Mouse (Mus musculus) heart, adult 2 months (tissue): ENCODE data around the gene Fam189a1.

Experiments used
- CTCF ChIP-seq: fragments of 200-600 bp; IDR thresholded peaks from 2 replicates; pipeline ENCODE4 v1.8.1; 2022; ENCODE audit warnings: antibody characterized with exemption, mild to moderate bottlenecking, moderate library complexity
- POLR2A ChIP-seq: fragments of 200-500 bp; IDR thresholded peaks from 2 replicates; pipeline ENCODE4 v1.6.1; 2011; ENCODE audit warnings: mild to moderate bottlenecking, low read depth, low read length, control low read depth; ENCODE audit not compliant: insufficient read depth

DNA sequence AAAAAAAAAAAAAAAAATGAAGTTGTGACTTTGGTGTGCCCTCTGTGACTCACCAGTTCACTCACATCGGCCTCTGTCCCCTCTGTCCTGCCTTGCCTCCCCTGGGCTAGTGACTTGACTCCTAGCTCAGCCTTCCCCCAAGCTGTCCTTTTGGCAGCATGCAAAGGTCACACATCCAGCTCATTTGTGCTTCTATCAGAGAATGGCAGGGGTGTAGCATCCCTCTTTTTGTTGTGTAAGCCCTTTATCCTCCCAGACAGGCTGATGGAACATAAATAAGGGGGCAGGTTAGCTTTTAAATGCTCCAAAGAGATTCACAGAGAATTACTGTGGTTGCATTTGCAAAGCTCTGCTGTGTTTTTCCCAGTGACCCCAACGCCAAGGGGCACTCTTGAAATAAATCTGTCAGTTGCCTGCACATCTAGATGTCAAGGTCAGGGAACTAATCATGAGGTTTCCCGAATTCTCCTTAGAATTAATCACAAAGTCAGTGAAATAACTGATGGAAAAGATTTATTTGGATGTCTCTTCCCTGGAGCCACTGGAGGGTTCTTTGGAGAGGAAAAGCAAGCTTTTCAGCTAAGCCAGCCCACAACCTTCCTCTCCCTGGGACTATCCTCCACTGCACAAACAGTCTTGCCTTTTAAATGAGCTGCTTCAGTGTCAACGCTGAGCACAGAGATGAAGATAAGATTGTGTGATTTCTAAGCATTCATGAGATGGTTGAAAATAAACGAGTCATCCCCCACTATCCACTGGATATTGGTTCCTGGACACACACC lies 326.0 kb downstream of the Fam189a1 start:
- TF ChIP-seq POLR2A (no peak), CTCF (no peak)
